Mouse (Mus musculus) kidney, embryonic 16.5 days (tissue): Measurements from ENCODE around the gene Olfr887. TPM values are rescaled to one million over a fixed set of nuclear protein-coding genes. Genes with fewer than 3 reads are reported as not detected.

Experiments
- ATAC-seq: fragments of 200-750 bp; cut with Nextera tagmentation; 2 replicates; pipeline ENCODE4 v1.8.0; 2017; ENCODE audit warnings: moderate TSS enrichment; ENCODE audit not compliant: low FRiP score, low TSS enrichment
- H3K27ac ChIP-seq: fragments of 300-500 bp; sonication (generic); 2 replicates; pipeline ENCODE4 v1.5.1; 2014; ENCODE audit warnings: low read length
- H3K27me3 ChIP-seq: fragments of 300-500 bp; sonication (generic); 2 replicates; pipeline ENCODE4 v1.6.1; 2014; ENCODE audit warnings: low read length, control low read depth, mixed read lengths; ENCODE audit not compliant: insufficient read depth
- H3K36me3 ChIP-seq: fragments of 300-500 bp; sonication (generic); 2 replicates; pipeline ENCODE4 v1.6.1; 2014; ENCODE audit warnings: low read length, control low read depth, mixed read lengths; ENCODE audit not compliant: insufficient read depth
- H3K4me1 ChIP-seq: fragments of 300-500 bp; sonication (generic); 2 replicates; pipeline ENCODE4 v1.6.1; 2014; ENCODE audit warnings: low read length, control low read depth, mixed read lengths; ENCODE audit not compliant: insufficient read depth
- H3K4me2 ChIP-seq: fragments of 300-500 bp; sonication (generic); replicated peaks from 2 replicates; pipeline ENCODE4 v1.6.1; 2014; ENCODE audit warnings: low read depth, low read length
- H3K4me3 ChIP-seq: fragments of 300-500 bp; sonication (generic); 2 replicates; pipeline ENCODE4 v1.5.1; 2014; ENCODE audit warnings: mild to moderate bottlenecking, low read length
- H3K9ac ChIP-seq: fragments of 300-500 bp; sonication (generic); replicated peaks from 2 replicates; pipeline ENCODE4 v1.6.1; 2014; ENCODE audit warnings: low read length
- H3K9me3 ChIP-seq: fragments of 300-500 bp; sonication (generic); 2 replicates; pipeline ENCODE4 v1.6.1; 2016; ENCODE audit warnings: low read length, control low read depth
- WGBS: fragments of 180-500 bp; shearing (Covaris S2); extraction: QIAGEN DNeasy Blood & Tissue Kit; methylation state at CpG from one replicate; pipeline ENCODE4 v1.1.7; 2014; 5-methylcytosine and 5-hydroxymethylcytosine counted together
- polyA plus RNA-seq: library from polyadenylated mRNA; unstranded; fragments of >200 nt; fragmentation: Nextera tagmentation; extraction: Ambion mirVana; gene quantifications from 2 replicates; pipeline ENCODE4 v1.2.1, GENCODE M21; 2015

The Olfr887 gene
- not detected in 2 replicates for polyA plus RNA-seq

DNA sequence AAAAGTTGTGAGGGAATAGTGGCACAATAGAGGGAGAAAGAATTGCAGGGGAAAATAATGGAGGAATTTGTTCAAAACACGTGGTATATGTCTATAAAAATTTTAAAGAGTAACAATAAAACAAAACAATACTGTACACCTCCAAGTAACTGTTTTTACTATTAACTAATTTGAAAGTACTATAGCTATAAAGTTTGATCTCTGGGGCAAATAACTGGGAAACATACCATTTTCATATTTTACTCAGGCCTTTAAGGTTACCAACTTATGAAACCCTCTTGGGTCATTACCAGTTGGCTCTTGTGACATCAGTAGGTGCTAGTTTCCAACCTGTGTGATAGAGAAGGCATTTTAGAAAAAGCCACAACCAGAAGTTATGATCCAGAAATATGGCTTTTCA lies at the start of gene Olfr887:
TSS of gene Olfr887 (plus strand) at position 301 of the 400 bp plus-strand sequence.
- H3K27ac ChIP-seq = no peak within 1 kb of the TSS
- no peak for ATAC-seq
- H3K36me3 ChIP-seq = no peaks in the 10 kb centered on the region
- H3K9ac ChIP-seq = no peak within 1 kb of the TSS
- H3K4me3 ChIP-seq = no peak within 1 kb of the TSS
- no peaks in the 10 kb centered on the region for H3K9me3 ChIP-seq
- H3K4me1 ChIP-seq = no peaks in the 10 kb centered on the region
- WGBS = 73% methylated on average over 1 of the region's 1 CpGs
- H3K27me3 ChIP-seq = no peaks in the 10 kb centered on the region
- H3K4me2 ChIP-seq = no peak within 1 kb of the TSS

DNA sequence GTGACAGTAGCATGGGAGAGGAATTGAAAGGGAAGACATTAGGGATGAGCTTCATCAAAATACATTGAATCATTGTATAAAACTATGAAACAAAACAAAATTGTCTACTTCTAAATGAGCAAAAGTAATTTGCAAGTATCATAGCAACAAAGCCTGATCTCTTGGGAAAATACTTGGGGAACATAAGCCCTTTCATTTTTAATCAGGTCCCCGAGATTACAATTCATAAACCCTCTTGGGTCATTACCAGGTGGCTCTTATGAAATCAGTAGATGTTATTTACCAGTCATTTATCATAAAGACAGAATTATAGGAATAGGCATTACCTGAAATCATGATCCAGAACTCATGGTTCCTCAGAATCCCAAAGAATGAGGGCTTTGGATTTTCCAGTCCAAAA lies 37.6 kb upstream of the Olfr887 start, which contains the start of gene Olfr884:
TSS of gene Olfr884 (plus strand) at position 301 of the 400 bp plus-strand sequence.
- Histone ChIP-seq H3K27ac (no peak within 1 kb of the TSS), H3K9me3 (no peaks in the 10 kb centered on the region), H3K27me3 (no peaks in the 10 kb centered on the region), H3K36me3 (no peaks in the 10 kb centered on the region), H3K4me1 (no peaks in the 10 kb centered on the region), H3K4me2 (no peak within 1 kb of the TSS), H3K4me3 (no peak within 1 kb of the TSS), H3K9ac (no peak within 1 kb of the TSS)
- WGBS = 63% methylated on average over 1 of the region's 1 CpGs
- no peak for ATAC-seq

DNA sequence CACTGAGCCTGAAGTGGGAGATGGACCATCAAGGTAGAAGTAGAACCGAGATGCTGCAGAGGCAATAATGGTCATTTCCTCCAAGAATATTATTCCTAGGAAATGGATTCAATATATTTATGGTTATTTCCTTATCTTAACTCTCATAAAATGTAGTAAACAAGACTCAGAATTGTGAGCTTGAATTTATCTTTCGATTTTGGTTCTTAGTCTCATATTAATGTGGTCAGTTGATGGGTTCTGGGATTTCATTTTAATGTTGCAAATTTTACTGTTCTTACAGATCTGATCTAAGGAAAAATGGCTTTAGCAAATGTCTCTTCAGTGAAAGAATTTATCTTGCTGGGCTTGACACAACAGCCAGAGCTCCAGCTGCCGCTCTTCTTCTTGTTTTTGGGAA lies 22.9 kb upstream of the Olfr887 start, which contains the start of gene Olfr885:
TSS of gene Olfr885 (plus strand) at position 301 of the 400 bp plus-strand sequence.
- no peak within 1 kb of the TSS for H3K27ac ChIP-seq
- H3K4me1 ChIP-seq = no peaks in the 10 kb centered on the region
- no peak within 1 kb of the TSS for H3K4me2 ChIP-seq
- H3K27me3 ChIP-seq = no peaks in the 10 kb centered on the region
- no peaks in the 10 kb centered on the region for H3K36me3 ChIP-seq
- H3K9ac ChIP-seq = no peak within 1 kb of the TSS
- H3K9me3 ChIP-seq = no peaks in the 10 kb centered on the region
- no peak within 1 kb of the TSS for H3K4me3 ChIP-seq
- 89% methylated on average over 3 of the region's 3 CpGs for WGBS
- ATAC-seq = no peak

DNA sequence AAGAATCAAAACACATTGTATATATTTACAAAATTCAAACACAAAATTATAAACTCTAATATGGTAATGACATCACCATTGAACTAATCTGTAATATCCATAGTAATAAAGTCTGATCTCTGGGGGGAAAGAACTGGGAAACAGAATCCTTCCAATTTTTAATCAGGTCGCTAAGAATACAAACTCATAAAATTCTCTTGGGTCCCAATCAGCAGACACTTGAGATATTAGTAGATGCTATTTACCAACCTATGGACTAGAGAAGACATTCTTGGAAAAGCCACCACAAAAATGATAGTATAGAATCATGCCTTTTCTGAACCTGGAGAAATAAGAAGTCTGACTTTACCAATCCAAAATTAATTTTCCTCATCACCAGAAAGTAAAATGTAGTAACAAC lies 24.0 kb downstream of the Olfr887 start, which contains the start of gene Olfr888:
TSS of gene Olfr888 (plus strand) at position 301 of the 400 bp plus-strand sequence.
- no peaks in the 10 kb centered on the region for H3K27me3 ChIP-seq
- no peaks in the 10 kb centered on the region for H3K36me3 ChIP-seq
- no peaks in the 10 kb centered on the region for H3K9me3 ChIP-seq
- no peak within 1 kb of the TSS for H3K27ac ChIP-seq
- no peak within 1 kb of the TSS for H3K4me2 ChIP-seq
- no peak within 1 kb of the TSS for H3K4me3 ChIP-seq
- WGBS = 83% methylated on average over 1 of the region's 1 CpGs
- ATAC-seq = no peak
- H3K4me1 ChIP-seq = no peaks in the 10 kb centered on the region
- no peak within 1 kb of the TSS for H3K9ac ChIP-seq

DNA sequence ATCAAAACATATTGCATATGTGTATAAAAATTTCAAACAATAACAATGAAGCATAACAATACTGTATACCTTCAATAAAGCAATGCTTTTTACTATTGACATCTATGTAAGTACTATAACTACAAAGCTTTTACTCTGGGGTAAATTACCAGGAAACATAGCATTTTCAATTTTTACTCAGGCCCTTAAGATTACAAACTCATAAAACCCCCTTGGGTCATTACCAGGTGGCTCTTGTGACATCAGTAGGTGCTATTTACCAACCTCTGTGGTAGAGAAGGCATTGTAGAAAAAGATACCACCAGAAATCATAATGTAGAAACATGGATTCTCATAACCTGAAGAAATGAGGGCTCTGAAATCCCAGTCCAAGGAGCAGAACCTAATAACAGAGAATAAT lies 31.0 kb downstream of the Olfr887 start, which contains the start of gene Olfr889:
TSS of gene Olfr889 (plus strand) at position 301 of the 400 bp plus-strand sequence.
- Histone ChIP-seq H3K4me3 (no peak within 1 kb of the TSS), H3K4me1 (no peaks in the 10 kb centered on the region), H3K36me3 (no peaks in the 10 kb centered on the region), H3K9me3 (no peaks in the 10 kb centered on the region), H3K27me3 (no peaks in the 10 kb centered on the region), H3K4me2 (no peak within 1 kb of the TSS), H3K9ac (no peak within 1 kb of the TSS), H3K27ac (no peak within 1 kb of the TSS)
- ATAC-seq = no peak

Other genes starting within 250 kb of the Olfr887 start
- not detected in 2 replicates for gene Olfr877, start 229.8 kb upstream of the Olfr887 start, polyA plus RNA-seq
- gene Olfr145, start 187.3 kb upstream of the Olfr887 start, polyA plus RNA-seq = not detected in 2 replicates
- not detected in 2 replicates for gene Olfr878, start 166.2 kb upstream of the Olfr887 start, polyA plus RNA-seq
- gene Olfr881, start 92.2 kb upstream of the Olfr887 start, polyA plus RNA-seq = not detected in 2 replicates
- not detected in 2 replicates for gene Olfr883, start 58.3 kb upstream of the Olfr887 start, polyA plus RNA-seq
- not detected in 2 replicates for gene Olfr884, start 37.5 kb upstream of the Olfr887 start, polyA plus RNA-seq
- not detected in 2 replicates for gene Olfr885, start 22.8 kb upstream of the Olfr887 start, polyA plus RNA-seq
- gene Olfr888, start 24.1 kb downstream of the Olfr887 start, polyA plus RNA-seq = not detected in 2 replicates
- 0.03 and 0.06 TPM in 2 replicates for gene Olfr889, start 31.1 kb downstream of the Olfr887 start, polyA plus RNA-seq
- not detected in 2 replicates for gene Olfr890, start 58.4 kb downstream of the Olfr887 start, polyA plus RNA-seq
- gene Olfr891, start 96.7 kb downstream of the Olfr887 start, polyA plus RNA-seq = not detected in 2 replicates
- gene Olfr893, start 124.3 kb downstream of the Olfr887 start, polyA plus RNA-seq = not detected in 2 replicates
- gene Olfr894, start 134.0 kb downstream of the Olfr887 start, polyA plus RNA-seq = not detected in 2 replicates
- not detected in 2 replicates for gene Olfr143, start 168.7 kb downstream of the Olfr887 start, polyA plus RNA-seq
- gene Olfr895, start 183.8 kb downstream of the Olfr887 start, polyA plus RNA-seq = not detected in 2 replicates
- not detected in 2 replicates for gene Olfr896-ps1, start 207.0 kb downstream of the Olfr887 start, polyA plus RNA-seq
- not detected in 2 replicates for gene Olfr25, start 245.0 kb downstream of the Olfr887 start, polyA plus RNA-seq